Mouse (Mus musculus): Measurements from ENCODE around the gene Rpp30. TPM values are rescaled to one million over a fixed set of nuclear protein-coding genes. Genes with fewer than 3 reads are reported as not detected.

Rpp30 gene
- polyA plus RNA-seq, 1 experiment from 2014 or later = 48.1 TPM

DNA sequence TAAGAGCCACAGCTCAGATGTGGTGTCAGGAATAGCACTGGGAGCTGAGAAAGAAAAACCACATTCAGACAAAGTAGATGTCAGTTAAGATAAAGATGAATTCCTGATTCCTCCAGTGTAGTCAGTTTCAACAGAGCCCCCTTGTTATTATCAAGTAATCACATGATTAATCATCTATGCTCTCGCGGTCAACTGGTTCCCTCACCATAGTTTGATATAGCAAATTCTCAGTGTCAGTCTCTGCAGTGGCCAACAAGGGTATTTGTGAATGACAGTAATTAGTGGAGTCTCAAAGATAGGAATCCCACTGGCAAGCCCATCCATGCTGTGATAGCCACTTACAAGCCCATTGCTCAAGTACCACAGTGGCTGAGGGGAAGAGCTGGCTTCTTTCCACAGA is 60.1 kb downstream of the Rpp30 start:
- Histone ChIP-seq H3K9ac (ENCODE audit: low read length) (no peak overlapping the region), H3K27me3 (ENCODE audit: control insufficient read depth, insufficient read depth, low read length) (no peaks in the 10 kb centered on the region), H3K27ac (ENCODE audit: low read length) (no peak overlapping the region), H3K9me3 (replicated peaks; ENCODE audit: control insufficient read depth, low read length) (no peaks in the 10 kb centered on the region), H3K4me1 (ENCODE audit: control insufficient read depth, insufficient read depth, low read length) (no peaks in the 10 kb centered on the region), H3K36me3 (ENCODE audit: control insufficient read depth, insufficient read depth) (no peaks in the 10 kb centered on the region), H3K4me3 (ENCODE audit: low read length) (no peak overlapping the region), H3K4me2 (ENCODE audit: low read depth, low read length) (no peak overlapping the region)
- 91% methylated on average over 2 of the region's 2 CpGs for WGBS
- no peak for ATAC-seq (replicated peaks; ENCODE audit: extremely low read depth, insufficient read depth, low FRiP score)

DNA sequence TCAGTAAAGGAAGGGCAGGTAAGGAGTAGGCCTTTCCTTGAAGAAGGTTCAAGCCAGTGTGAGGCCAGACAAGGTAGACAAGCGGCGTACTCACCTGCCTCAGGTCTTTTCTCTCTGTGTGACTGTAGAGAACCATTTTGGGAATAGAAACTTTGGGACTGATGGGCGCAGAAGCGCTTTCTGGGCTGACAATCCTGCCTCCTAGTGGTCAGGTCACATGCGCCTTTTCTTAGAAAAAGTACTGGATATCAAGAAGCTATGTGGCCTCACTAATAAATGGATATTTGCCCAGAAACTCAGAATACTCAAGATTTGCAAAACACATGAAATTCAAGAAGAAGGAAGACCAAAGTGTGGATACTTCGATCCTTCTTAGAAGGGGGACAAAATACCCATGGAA is 65.1 kb downstream of the Rpp30 start:
- no peak for ATAC-seq (replicated peaks; ENCODE audit: extremely low read depth, insufficient read depth, low FRiP score)
- 80% methylated on average over 6 of the region's 6 CpGs for WGBS

GRCm38 (mm10) chr19:36150241-36151007 is 66.9 kb downstream of the Rpp30 start:
- Histone ChIP-seq H3K27ac (ENCODE audit: low read length) (no peak overlapping the region), H3K36me3 (ENCODE audit: control insufficient read depth, insufficient read depth) (no peaks in the 10 kb centered on the region), H3K9me3 (replicated peaks; ENCODE audit: control insufficient read depth, low read length) (no peaks in the 10 kb centered on the region), H3K9ac (ENCODE audit: low read length) (no peak overlapping the region), H3K4me3 (ENCODE audit: low read length) (no peak overlapping the region), H3K4me2 (ENCODE audit: low read depth, low read length) (no peak overlapping the region), H3K27me3 (ENCODE audit: control insufficient read depth, insufficient read depth, low read length) (no peaks in the 10 kb centered on the region), H3K4me1 (ENCODE audit: control insufficient read depth, insufficient read depth, low read length) (no peaks in the 10 kb centered on the region)
- ATAC-seq (replicated peaks; ENCODE audit: extremely low read depth, insufficient read depth, low FRiP score) = no peak
- 67% methylated on average over 4 of the region's 4 CpGs for WGBS

More for the DNA sequence above, 65.1 kb downstream of the Rpp30 start:
- no peak overlapping the region for H3K27ac ChIP-seq (ENCODE audit: low read length)
- H3K27me3 ChIP-seq (ENCODE audit: control insufficient read depth, insufficient read depth, low read length) = no peaks in the 10 kb centered on the region
- no peak overlapping the region for H3K9ac ChIP-seq (ENCODE audit: low read length)
- H3K4me1 ChIP-seq (ENCODE audit: control insufficient read depth, insufficient read depth, low read length) = no peaks in the 10 kb centered on the region
- no peak overlapping the region for H3K4me2 ChIP-seq (ENCODE audit: low read depth, low read length)
- H3K4me3 ChIP-seq (ENCODE audit: low read length) = no peak overlapping the region
- H3K9me3 ChIP-seq (replicated peaks; ENCODE audit: control insufficient read depth, low read length) = no peaks in the 10 kb centered on the region
- no peaks in the 10 kb centered on the region for H3K36me3 ChIP-seq (ENCODE audit: control insufficient read depth, insufficient read depth)

Other genes starting within 250 kb of the Rpp30 start
- 0.20 and 0.74 TPM in 2 replicates for gene Htr7, start 26.2 kb upstream of the Rpp30 start, polyA plus RNA-seq (2015; fragmentation: Nextera tagmentation; extraction: Ambion mirVana)
- 427 and 514 TPM in 2 replicates for gene Ankrd1, start 36.4 kb downstream of the Rpp30 start, polyA plus RNA-seq (2015; fragmentation: Nextera tagmentation; extraction: Ambion mirVana)

Measured in heart, embryonic 16.5 days (tissue).